Mouse (Mus musculus) cerebellum, adult 8-10 months (tissue): ENCODE data around the gene Nsmce1.

ENCODE experiments used
- DNase-seq: peaks from one replicate; pipeline ENCODE4 v3.0.0; 2022

Gene Nsmce1

GRCm38 (mm10) chr7:125488706-125489105, 2.7 kb downstream of the Nsmce1 start:
- no peak for DNase-seq

DNA sequence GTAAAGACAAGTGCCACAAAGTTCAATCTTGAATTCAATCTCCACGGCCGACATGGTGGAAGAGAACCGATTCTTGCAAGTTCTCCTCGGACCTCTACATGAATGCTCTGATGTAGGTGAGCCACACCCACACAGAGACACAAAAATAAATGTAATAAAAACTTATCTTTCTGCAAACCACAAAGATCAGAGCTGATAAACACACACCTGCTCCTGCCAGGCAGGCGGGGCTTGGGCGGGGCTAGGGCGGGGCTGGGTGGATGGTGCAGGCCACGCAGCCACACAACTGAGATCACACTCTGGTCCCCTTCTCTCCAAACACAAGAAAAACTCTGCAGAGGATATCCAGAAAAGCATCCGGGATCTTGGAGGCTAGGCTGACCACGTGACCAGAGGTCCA, 4.3 kb downstream of the Nsmce1 start:
- DNase-seq = no peak

DNA sequence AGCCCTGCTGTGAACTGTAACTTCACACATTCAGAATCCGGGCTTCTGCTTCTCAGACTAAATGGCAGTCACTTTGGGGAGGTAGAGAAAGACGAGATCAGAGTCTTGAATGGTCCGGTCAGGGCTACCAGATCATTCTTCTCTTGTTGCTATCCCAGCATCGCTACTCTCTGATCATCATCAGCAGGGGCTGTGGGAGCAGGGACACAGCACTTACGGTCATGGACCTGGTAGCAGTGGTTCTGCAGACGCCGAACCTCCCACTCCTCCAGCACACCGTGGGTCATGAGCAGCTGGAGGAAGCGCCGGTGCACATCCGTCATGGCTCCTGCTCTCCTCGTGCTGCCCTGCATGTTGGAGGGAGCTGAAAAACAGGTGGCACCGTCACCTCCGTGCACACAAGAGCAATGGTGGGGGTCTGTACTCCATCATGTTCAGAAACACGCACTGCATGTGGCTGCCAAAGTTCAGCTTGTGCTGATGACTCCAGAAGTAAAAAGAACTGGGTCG, 5.2 kb downstream of the Nsmce1 start:
- DNase-seq = no peak

- DNase-seq = no peak
Observed at GRCm38 (mm10) chr7:125484791-125485190, 6.6 kb downstream of the Nsmce1 start.

DNA sequence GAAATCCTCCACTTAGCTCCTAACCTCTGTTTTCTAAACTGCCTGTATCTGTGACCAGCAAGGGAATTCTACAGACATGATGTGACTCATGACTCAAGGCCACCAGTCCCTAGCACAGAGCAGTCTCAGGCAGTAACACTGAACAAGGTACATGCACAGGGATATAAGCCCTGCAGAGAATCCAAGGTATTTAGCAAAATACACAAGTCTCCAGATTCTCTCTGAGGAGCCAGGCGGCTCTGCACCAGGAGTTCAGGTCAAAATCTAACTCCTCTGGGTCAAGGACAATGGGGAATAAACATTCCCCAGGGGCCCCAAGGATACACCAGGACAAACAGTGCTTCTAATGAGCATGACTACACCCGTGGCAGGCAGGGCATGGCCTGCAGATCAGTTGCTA, 8.5 kb downstream of the Nsmce1 start:
- no peak for DNase-seq

- DNase-seq = no peak
Observed at GRCm38 (mm10) chr7:125482339-125482738, 9.1 kb downstream of the Nsmce1 start.

DNA sequence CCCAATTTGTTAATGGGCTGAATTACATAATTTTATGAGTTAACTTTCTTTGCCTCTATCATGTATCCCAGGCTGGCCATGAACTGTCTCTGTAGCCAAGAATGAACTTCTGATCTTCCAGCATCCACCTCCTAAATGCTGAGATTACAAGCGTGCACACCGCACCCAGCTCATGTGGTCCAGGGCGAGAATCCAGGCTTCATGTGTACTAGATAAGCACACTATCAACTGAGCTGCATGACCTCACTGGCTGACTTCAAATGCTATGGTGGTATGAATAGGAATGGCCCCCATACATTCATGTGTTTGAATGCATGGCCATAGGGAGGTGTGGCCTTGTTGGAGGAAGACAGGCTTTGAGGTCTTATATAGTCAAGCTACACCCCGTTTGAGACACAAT, 10.9 kb downstream of the Nsmce1 start:
- no peak for DNase-seq

- no peak for DNase-seq
Observed at GRCm38 (mm10) chr7:125478391-125478984, 12.9 kb downstream of the Nsmce1 start.

GRCm38 (mm10) chr7:125475601-125476251, 15.7 kb downstream of the Nsmce1 start:
- DNase-seq = no peak

DNA sequence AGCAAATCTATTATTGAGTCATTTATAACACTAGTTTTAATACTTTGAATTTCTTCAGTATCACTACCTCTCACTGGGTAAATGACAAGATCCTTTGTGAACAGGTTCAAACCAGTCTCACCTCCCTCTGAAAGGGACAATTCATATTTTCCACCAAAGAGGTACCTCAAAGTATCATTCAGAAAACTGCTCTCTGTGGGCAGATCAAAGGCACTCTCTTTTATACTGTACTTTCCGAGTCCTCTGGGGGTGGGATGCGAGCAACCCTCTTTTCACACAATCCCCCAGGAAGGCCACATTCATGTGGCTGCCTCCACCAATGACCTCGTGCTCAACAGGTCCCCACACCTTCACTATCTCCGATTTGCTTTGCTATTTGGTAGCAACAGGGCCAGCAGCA, 16.9 kb downstream of the Nsmce1 start:
- no peak for DNase-seq

DNA sequence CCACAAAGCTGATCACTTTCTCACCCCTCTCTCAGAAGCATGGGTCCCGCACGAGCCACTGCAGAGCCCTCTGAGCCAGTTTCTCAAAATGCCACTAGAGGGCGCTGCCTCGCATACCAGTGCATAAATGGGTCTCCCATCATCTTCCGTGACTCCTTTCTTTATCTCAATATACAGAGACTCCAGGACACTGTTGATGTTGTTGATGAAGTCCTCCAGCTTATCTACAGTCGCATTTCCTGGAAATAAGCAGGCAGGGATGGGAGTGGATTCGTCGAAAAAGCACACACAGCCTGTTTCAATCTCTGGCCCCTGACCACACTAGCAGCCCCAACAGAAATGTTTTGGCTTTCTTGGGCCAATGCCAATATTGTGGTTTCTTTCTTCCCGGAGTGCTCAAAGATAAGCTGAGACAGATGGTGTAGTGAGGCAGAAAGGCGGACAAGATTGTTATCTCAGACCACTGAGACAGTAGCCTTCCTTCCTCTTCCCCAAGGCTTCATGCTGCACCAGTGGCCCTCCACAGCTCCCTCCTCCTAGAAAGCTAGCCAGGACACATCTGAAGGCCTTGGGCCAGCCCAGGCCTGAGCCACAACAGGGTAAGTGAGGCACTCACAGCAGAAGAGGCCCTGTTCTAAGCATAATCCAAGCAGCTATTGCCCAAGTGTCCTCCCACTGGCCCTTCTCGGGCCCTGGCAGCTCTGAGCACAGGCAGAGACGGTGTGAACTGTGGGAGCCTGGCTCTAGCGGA, 19.2 kb downstream of the Nsmce1 start:
- DNase-seq = peak; percentile 75

GRCm38 (mm10) chr7:125470901-125471300, 20.5 kb downstream of the Nsmce1 start:
- no peak for DNase-seq

DNA sequence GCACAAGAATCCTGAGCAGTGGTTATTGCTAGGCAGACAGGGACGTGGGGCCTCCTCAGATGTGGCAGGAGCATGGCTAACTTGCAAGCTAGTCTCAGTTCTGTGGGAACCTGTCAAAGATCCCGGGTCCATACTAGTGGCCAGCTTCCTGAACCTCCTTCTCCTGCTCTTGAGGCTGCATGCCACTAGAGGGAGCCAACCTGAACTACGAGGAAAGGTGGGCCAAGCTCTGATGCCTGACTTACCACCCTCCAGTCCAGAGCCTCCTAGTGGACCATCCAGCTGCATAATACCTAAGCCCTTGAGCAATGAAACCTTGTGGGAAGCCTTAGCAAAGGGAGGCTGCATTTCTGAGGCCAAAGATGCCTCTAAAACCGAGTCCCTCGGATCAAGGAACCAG, 21.5 kb downstream of the Nsmce1 start:
- peak; percentile 63 for DNase-seq

- no peak for DNase-seq
Observed at GRCm38 (mm10) chr7:125462200-125462599, 29.2 kb downstream of the Nsmce1 start.

DNA sequence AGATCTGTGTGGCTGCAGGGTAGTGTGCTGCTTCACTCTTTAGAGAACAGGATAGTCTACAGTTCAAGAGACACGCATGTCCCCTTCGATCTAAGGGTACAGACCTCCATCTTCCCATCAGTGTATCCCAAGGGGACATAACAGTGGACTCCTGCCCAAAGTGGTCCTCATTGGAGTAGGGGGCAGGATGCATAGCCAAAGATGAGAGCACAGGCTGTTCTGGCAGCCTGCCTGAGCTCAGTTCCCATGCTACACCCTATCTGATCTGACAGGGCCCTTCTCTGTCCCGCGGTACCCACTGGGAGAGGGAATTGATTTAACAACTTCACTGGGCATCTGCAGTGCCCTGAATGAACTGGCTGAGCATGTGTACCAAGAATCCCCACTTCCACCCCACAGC, 37.7 kb downstream of the Nsmce1 start:
- no peak for DNase-seq

- DNase-seq = no peak
Observed at GRCm38 (mm10) chr7:125451078-125451477, 40.3 kb downstream of the Nsmce1 start.

DNA sequence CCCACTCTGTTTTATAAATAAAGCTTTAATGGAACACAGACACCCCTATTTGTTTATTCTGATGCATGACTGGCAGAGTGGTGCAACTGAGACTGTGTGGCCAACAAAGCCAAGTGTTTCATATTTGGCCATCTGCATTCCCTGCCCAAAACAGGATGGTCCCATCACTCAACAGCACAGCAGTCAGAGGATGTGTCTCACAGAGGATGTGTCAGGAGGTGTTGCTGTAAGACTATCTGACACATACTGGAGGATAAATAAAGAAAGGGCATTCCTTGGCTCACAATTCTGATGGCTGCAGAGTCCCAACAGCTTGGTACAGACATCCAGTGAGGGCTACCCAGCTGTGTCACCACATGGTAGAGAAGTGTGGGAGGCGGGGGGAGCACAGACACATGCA, 40.7 kb downstream of the Nsmce1 start:
- DNase-seq = no peak

DNA sequence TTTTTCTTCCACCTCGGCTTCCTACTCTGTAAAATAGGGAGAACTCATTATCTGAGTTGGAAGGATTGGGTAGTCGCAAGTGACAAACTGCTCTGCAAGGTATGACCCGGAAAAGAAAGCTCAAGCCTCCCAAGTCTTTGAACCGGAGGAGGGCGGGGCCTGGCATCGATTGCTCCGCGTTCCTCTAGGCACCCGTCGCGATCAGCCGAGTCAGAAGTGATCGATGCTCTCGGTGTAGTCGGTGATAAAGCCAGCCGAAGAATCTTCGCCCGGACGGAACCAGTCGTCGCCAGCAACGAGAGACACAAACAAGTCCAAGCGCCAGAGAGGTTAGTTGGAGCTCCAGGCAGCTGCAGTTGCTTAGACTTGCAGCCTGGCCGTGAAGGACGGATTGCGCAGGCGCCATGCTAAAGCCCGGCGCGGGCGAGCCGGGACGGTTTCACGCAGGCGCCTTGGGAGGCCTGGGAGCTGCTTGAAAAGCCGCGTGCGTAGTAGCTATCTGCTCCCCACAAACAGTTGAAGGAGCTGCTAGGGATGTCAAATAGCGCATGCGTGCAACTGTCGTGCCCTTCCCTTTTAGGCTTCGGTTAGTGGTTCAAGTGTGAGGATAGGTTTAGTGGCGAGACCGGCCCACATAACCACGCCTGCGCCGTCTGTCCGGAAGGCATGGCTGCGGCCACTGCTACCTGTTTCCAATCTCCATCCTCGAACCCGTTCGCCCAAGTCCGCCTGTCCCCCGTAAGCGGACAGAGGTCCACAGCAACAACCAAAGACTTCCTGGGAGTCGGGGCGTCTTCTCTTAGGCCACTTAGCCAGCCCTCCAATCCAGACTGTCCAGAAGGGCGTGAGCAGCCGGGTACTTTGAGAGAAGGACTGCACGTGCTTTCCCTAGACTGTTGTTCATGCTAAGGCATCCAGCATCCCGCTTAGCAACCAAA, 46.7 kb downstream of the Nsmce1 start, which contains the start of gene Kdm8:
Gene Kdm8 (plus strand): TSS at position 213 of the 938 bp plus-strand sequence.
- DNase-seq = peak; percentile 93

DNA sequence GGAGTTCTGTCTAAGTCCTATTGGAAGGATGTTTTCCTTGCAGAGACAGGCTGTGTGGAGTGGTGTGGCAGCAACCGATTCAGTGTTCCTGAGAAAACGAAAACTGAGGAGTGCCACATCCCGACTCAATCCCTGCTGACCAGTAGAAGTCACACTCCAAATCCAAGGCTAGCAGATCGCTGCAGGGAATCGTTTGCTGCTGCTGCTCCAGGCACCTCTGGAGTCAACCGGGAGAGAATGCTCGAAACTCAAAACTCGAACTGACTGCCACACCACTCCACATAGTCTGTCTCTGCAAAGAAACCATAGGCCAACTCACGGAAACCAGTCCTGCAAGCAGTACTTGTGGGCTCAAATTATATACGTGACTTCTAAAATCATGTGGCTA, 47.3 kb downstream of the Nsmce1 start:
- DNase-seq = no peak

- no peak for DNase-seq
Observed at GRCm38 (mm10) chr7:125442323-125442722, 49.1 kb downstream of the Nsmce1 start.

- DNase-seq = no peak
Observed at GRCm38 (mm10) chr7:125434666-125435290, 56.6 kb downstream of the Nsmce1 start.

DNA sequence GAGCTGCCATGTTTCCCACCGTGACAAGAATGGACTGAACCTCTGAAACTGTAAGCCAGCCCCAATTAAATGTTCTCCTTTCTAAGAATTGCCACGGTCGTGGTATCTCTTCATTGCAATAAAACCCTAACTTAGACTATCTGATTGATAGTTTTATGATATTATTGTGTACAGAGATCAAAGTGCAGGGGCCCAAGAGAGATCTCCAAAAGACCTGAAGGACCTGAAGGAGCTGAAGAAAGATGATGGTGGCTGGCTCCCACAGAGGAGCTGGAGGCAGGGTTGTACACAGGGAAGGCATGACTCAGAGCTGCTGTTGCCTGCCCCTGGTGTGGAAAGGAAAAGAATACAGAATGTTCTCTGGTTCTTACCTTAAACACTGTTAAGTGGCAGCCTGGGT, 57.5 kb downstream of the Nsmce1 start:
- DNase-seq = no peak
